Mouse (Mus musculus): Measurements from ENCODE around the gene S100a5. TPM values are rescaled to one million over a fixed set of nuclear protein-coding genes. Genes with fewer than 3 reads are reported as not detected.

S100a5 gene
- polyA plus RNA-seq, 1 experiment from 2014 or later = not detected

- DNase-seq (no peak), ATAC-seq (no peak)
- H3K4me3 ChIP-seq (ENCODE audit: low read depth, low read length) = no peak overlapping the region
- no peaks in the 10 kb centered on the region for H3K9me3 ChIP-seq (ENCODE audit: low read length)
- no peaks in the 10 kb centered on the region for H3K27me3 ChIP-seq (ENCODE audit: insufficient read depth, low read length)
- 57% methylated on average over 2 of the region's 2 CpGs for WGBS (ENCODE audit: insufficient replicate concordance)
- no peak overlapping the region for H3K27ac ChIP-seq (ENCODE audit: low read depth)
- no peak overlapping the region for H3K9ac ChIP-seq (replicated peaks)
- no peak overlapping the region for H3K4me2 ChIP-seq (ENCODE audit: low read depth, low read length)
- no peak for TF ChIP-seq EP300 (IDR thresholded peaks at IDR 0.05; ENCODE audit: low read depth)
- no peak for TF ChIP-seq CTCF (IDR thresholded peaks at IDR 0.05; ENCODE audit: low read depth)
- no peaks in the 10 kb centered on the region for H3K4me1 ChIP-seq (ENCODE audit: insufficient read depth)
- no peaks in the 10 kb centered on the region for H3K36me3 ChIP-seq (replicated peaks; ENCODE audit: insufficient read depth, low read length)
Measured at GRCm38 (mm10) chr3:90623435-90624071, 15.2 kb downstream of the S100a5 start.

- Histone ChIP-seq H3K27ac (ENCODE audit: low read depth) (no peak overlapping the region), H3K4me1 (ENCODE audit: insufficient read depth) (no peaks in the 10 kb centered on the region), H3K36me3 (replicated peaks; ENCODE audit: insufficient read depth, low read length) (no peaks in the 10 kb centered on the region), H3K9ac (replicated peaks) (no peak overlapping the region), H3K4me2 (ENCODE audit: low read depth, low read length) (no peak overlapping the region), H3K27me3 (ENCODE audit: insufficient read depth, low read length) (no peaks in the 10 kb centered on the region), H3K9me3 (ENCODE audit: low read length) (no peaks in the 10 kb centered on the region), H3K4me3 (ENCODE audit: low read depth, low read length) (no peak overlapping the region)
- DNase-seq = no peak
- ATAC-seq = no peak
- 76% methylated on average over 5 of the region's 5 CpGs for WGBS (ENCODE audit: insufficient replicate concordance)
- TF ChIP-seq EP300 (IDR thresholded peaks at IDR 0.05; ENCODE audit: low read depth) (no peak), CTCF (IDR thresholded peaks at IDR 0.05; ENCODE audit: low read depth) (no peak)
Measured at GRCm38 (mm10) chr3:90625496-90625895, 17.2 kb downstream of the S100a5 start.

GRCm38 (mm10) chr3:90626266-90627021, 18.1 kb downstream of the S100a5 start:
- Histone ChIP-seq H3K27ac (ENCODE audit: low read depth) (no peak overlapping the region), H3K9ac (replicated peaks) (no peak overlapping the region), H3K27me3 (ENCODE audit: insufficient read depth, low read length) (no peaks in the 10 kb centered on the region), H3K36me3 (replicated peaks; ENCODE audit: insufficient read depth, low read length) (no peaks in the 10 kb centered on the region), H3K9me3 (ENCODE audit: low read length) (no peaks in the 10 kb centered on the region), H3K4me3 (ENCODE audit: low read depth, low read length) (no peak overlapping the region), H3K4me1 (ENCODE audit: insufficient read depth) (no peaks in the 10 kb centered on the region), H3K4me2 (ENCODE audit: low read depth, low read length) (no peak overlapping the region)
- WGBS (ENCODE audit: insufficient replicate concordance) = 60% methylated on average over 9 of the region's 9 CpGs
- ATAC-seq = no peak
- no peak for DNase-seq
- TF ChIP-seq CTCF (IDR thresholded peaks at IDR 0.05; ENCODE audit: low read depth) (no peak), EP300 (IDR thresholded peaks at IDR 0.05; ENCODE audit: low read depth) (no peak)

- H3K4me1 ChIP-seq (ENCODE audit: insufficient read depth) = no peaks in the 10 kb centered on the region
- no peak overlapping the region for H3K4me3 ChIP-seq (ENCODE audit: low read depth, low read length)
- no peak overlapping the region for H3K9ac ChIP-seq (replicated peaks)
- no peak for TF ChIP-seq CTCF (IDR thresholded peaks at IDR 0.05; ENCODE audit: low read depth)
- TF ChIP-seq EP300 (IDR thresholded peaks at IDR 0.05; ENCODE audit: low read depth) = no peak
- H3K27me3 ChIP-seq (ENCODE audit: insufficient read depth, low read length) = no peaks in the 10 kb centered on the region
- H3K36me3 ChIP-seq (replicated peaks; ENCODE audit: insufficient read depth, low read length) = no peaks in the 10 kb centered on the region
- no peak overlapping the region for H3K4me2 ChIP-seq (ENCODE audit: low read depth, low read length)
- no peak overlapping the region for H3K27ac ChIP-seq (ENCODE audit: low read depth)
- H3K9me3 ChIP-seq (ENCODE audit: low read length) = no peaks in the 10 kb centered on the region
- DNase-seq = no peak
- ATAC-seq = no peak
- 57% methylated on average over 5 of the region's 5 CpGs for WGBS (ENCODE audit: insufficient replicate concordance)
Measured at GRCm38 (mm10) chr3:90627366-90627765, 19.0 kb downstream of the S100a5 start.

GRCm38 (mm10) chr3:90627807-90628206, 19.5 kb downstream of the S100a5 start:
- TF ChIP-seq EP300 (IDR thresholded peaks at IDR 0.05; ENCODE audit: low read depth) = no peak
- TF ChIP-seq CTCF (IDR thresholded peaks at IDR 0.05; ENCODE audit: low read depth) = peak; percentile 68
- Histone ChIP-seq H3K4me2 (ENCODE audit: low read depth, low read length) (no peak overlapping the region), H3K27ac (ENCODE audit: low read depth) (no peak overlapping the region), H3K4me1 (ENCODE audit: insufficient read depth) (no peaks in the 10 kb centered on the region), H3K4me3 (ENCODE audit: low read depth, low read length) (no peak overlapping the region), H3K27me3 (ENCODE audit: insufficient read depth, low read length) (no peaks in the 10 kb centered on the region), H3K9ac (replicated peaks) (no peak overlapping the region), H3K9me3 (ENCODE audit: low read length) (no peaks in the 10 kb centered on the region), H3K36me3 (replicated peaks; ENCODE audit: insufficient read depth, low read length) (no peaks in the 10 kb centered on the region)
- ATAC-seq (no peak), DNase-seq (no peak)
- 50% methylated on average over 4 of the region's 4 CpGs for WGBS (ENCODE audit: insufficient replicate concordance)

GRCm38 (mm10) chr3:90629298-90629697, 21.0 kb downstream of the S100a5 start:
- H3K9me3 ChIP-seq (ENCODE audit: low read length) = no peaks in the 10 kb centered on the region
- no peaks in the 10 kb centered on the region for H3K4me1 ChIP-seq (ENCODE audit: insufficient read depth)
- no peak for TF ChIP-seq EP300 (IDR thresholded peaks at IDR 0.05; ENCODE audit: low read depth)
- no peak for TF ChIP-seq CTCF (IDR thresholded peaks at IDR 0.05; ENCODE audit: low read depth)
- 88% methylated on average over 2 of the region's 2 CpGs for WGBS (ENCODE audit: insufficient replicate concordance)
- ATAC-seq (no peak), DNase-seq (no peak)
- H3K4me2 ChIP-seq (ENCODE audit: low read depth, low read length) = no peak overlapping the region
- H3K27me3 ChIP-seq (ENCODE audit: insufficient read depth, low read length) = no peaks in the 10 kb centered on the region
- no peaks in the 10 kb centered on the region for H3K36me3 ChIP-seq (replicated peaks; ENCODE audit: insufficient read depth, low read length)
- H3K27ac ChIP-seq (ENCODE audit: low read depth) = no peak overlapping the region
- H3K4me3 ChIP-seq (ENCODE audit: low read depth, low read length) = no peak overlapping the region
- no peak overlapping the region for H3K9ac ChIP-seq (replicated peaks)
